Mouse (Mus musculus) liver, postnatal 0 days (tissue): ENCODE measurements at regions not wholly inside any gene's neighbourhood (a gene's known extent, or its start where the extent isn't known, plus 50 kb on each side); places are given as distances from the start of the nearest gene placed in this dataset.

Source experiments
- CTCF ChIP-seq: sonication (generic); IDR thresholded peaks from 2 replicates; pipeline ENCODE4 v1.5.1; 2016; ENCODE audit warnings: antibody characterized with exemption, low read depth
- EP300 ChIP-seq: IDR thresholded peaks from 2 replicates; pipeline ENCODE4 v1.6.1; 2016; ENCODE audit warnings: antibody characterized with exemption, low read depth, mild to moderate bottlenecking

DNA sequence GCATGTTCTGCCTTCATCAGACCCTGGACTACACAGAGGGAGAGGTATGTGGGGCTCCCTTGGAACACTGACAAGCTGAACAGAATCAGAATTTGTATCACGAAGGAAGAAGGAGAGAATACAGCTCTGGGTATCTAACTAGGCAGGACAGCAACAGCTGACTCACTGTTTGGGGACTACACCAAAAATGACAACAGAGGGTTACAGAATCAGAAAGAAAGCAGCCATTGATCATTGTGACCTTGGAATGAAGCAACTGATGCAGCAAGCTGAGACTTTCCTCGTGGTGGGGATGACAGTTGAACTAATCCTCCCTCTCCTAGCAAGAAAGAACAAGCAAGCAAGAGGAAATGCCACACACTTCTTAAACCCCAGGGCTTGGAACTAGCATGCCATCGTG, 135.0 kb upstream of the Gnao1 start:
- no peak for TF ChIP-seq CTCF
- no peak for TF ChIP-seq EP300
